Comparison of ENCODE assay signal across 15 mouse cellular contexts in the genomic region with DNA sequence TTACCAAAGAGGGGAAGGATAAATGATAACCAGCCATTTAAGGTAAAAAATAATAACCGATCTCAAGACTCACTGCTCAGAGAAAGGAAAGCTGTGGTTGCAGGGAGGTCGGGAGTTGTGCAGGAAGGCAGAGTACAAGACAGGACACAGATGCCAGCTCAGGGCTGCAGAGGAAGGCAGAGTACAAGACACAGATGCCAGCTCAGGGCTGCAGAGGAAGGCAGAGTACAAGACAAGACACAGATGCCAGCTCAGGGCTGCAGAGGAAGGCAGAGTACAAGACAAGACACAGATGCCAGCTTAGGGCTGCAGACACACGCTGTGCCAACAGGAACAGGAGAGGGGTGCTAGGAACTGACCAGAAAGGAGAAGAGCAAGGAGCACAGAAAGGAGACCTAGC.
"Had no signal": no experiment of that assay in that cellular context is flagged by ENCODE, and none has a peak within 500 bp of the region (broad histone marks: within the 10 kb centered on the region; RNA-seq: fewer than 3 reads in every experiment).

No protein-coding gene starts in this region.

- H3K27ac ChIP-seq: kidney, embryonic 15.5 days; left cerebral cortex, adult 2 months; liver, embryonic 14.5 days; midbrain, embryonic 15.5 days; neural tube, embryonic 12.5 days had no signal

- H3K9ac ChIP-seq: kidney, embryonic 15.5 days; liver, embryonic 14.5 days; midbrain, embryonic 15.5 days; neural tube, embryonic 12.5 days had no signal

- H3K4me3 ChIP-seq: kidney, embryonic 15.5 days; left cerebral cortex, adult 2 months; midbrain, embryonic 15.5 days; neural tube, embryonic 12.5 days had no signal

- H3K36me3 ChIP-seq: kidney, embryonic 15.5 days; midbrain, embryonic 15.5 days had no signal

- H3K9me3 ChIP-seq: kidney, embryonic 15.5 days; midbrain, embryonic 15.5 days; neural tube, embryonic 12.5 days had no signal

- H3K4me2 ChIP-seq: kidney, embryonic 15.5 days; midbrain, embryonic 11.5 days; midbrain, embryonic 15.5 days; neural tube, embryonic 12.5 days had no signal

- H3K27me3 ChIP-seq: kidney, embryonic 15.5 days; midbrain, embryonic 15.5 days; neural tube, embryonic 12.5 days had no signal

- ATAC-seq: lung, postnatal 0 days; midbrain, embryonic 15.5 days had no signal

- H3K4me1 ChIP-seq: kidney, embryonic 15.5 days; midbrain, embryonic 15.5 days; neural tube, embryonic 12.5 days had no signal

- DNase-seq: kidney, adult 2 months; kidney, postnatal 14 days; lung, adult 18-20 months; lung, postnatal 36 days; retina, postnatal 1 day; right cerebral cortex, postnatal 4 days; spleen, adult 18-20 months; thymus, postnatal 4 days had no signal
